13 mouse cellular contexts compared by ENCODE assay signal in genomic region chr5:108015422-108015821, GRCm38 (mm10). TPM values are rescaled to one million over a fixed set of nuclear protein-coding genes. Genes with fewer than 3 reads are reported as not detected.
DNase-seq lines count a peak whose midpoint lies in the region; ATAC-seq and TF ChIP-seq lines count a peak whose summit lies in the region.
"Had no signal": no experiment of that assay in that cellular context is flagged by ENCODE, and none has a peak within 500 bp of the region (broad histone marks: within the 10 kb centered on the region; RNA-seq: fewer than 3 reads in every experiment).

No protein-coding gene starts in this region.

- DNase-seq in limb, embryonic 10.5 days (ENCODE audit: low spot score): no peak
- peak; percentile 21 for DNase-seq in adrenal gland, postnatal 25 days
- DNase-seq in thymus, postnatal 10 days (ENCODE audit: low spot score in 2 of 2): no peak
- DNase-seq: layer of hippocampus, adult 9-11 months; liver; lung, postnatal 14 days; right cerebral cortex, postnatal 25 days had no signal

- 57% methylated on average over 7 of the region's 7 CpGs for WGBS in limb, embryonic 13.5 days
- WGBS in limb, embryonic 10.5 days: 91% methylated on average over 7 of the region's 7 CpGs
- 35% methylated on average over 7 of the region's 7 CpGs for WGBS in heart, embryonic 15.5 days
- 55% methylated on average over 7 of the region's 7 CpGs for WGBS in intestine, postnatal 0 days

- TF ChIP-seq POLR2A in myocyte (IDR thresholded peaks at IDR 0.05; ENCODE audit: insufficient read length, low read depth): no peak

- H3K36me3 ChIP-seq in limb, embryonic 13.5 days: no peaks in the 10 kb centered on the region
- no peaks in the 10 kb centered on the region for H3K36me3 ChIP-seq in limb, embryonic 10.5 days
- no peaks in the 10 kb centered on the region for H3K36me3 ChIP-seq in heart, embryonic 15.5 days
- no peaks in the 10 kb centered on the region for H3K36me3 ChIP-seq in myocyte (ENCODE audit: control insufficient read depth, insufficient read depth)
- no peaks in the 10 kb centered on the region for H3K36me3 ChIP-seq in intestine, postnatal 0 days (ENCODE audit: control insufficient read depth, insufficient read depth)
- H3K36me3 ChIP-seq: forebrain, embryonic 12.5 days; hindbrain, embryonic 13.5 days had no signal

- no peaks in the 10 kb centered on the region for H3K27me3 ChIP-seq in limb, embryonic 13.5 days
- no peaks in the 10 kb centered on the region for H3K27me3 ChIP-seq in limb, embryonic 10.5 days (ENCODE audit: low read depth, poor library complexity, severe bottlenecking)
- H3K27me3 ChIP-seq in heart, embryonic 15.5 days: no peaks in the 10 kb centered on the region
- no peaks in the 10 kb centered on the region for H3K27me3 ChIP-seq in myocyte (ENCODE audit: control insufficient read depth, insufficient read depth, insufficient read length)
- H3K27me3 ChIP-seq in intestine, postnatal 0 days (replicated peaks; ENCODE audit: control insufficient read depth, insufficient read depth, low read length): no peaks in the 10 kb centered on the region
- H3K27me3 ChIP-seq: forebrain, embryonic 12.5 days; hindbrain, embryonic 13.5 days had no signal

- no peaks in the 10 kb centered on the region for H3K79me2 ChIP-seq in myocyte (ENCODE audit: control insufficient read depth, insufficient read depth)

- H3K9ac ChIP-seq in limb, embryonic 13.5 days: no peak overlapping the region
- H3K9ac ChIP-seq in heart, embryonic 15.5 days: no peak overlapping the region
- H3K9ac ChIP-seq in intestine, postnatal 0 days (ENCODE audit: low read depth, low read length): no peak overlapping the region
- H3K9ac ChIP-seq: forebrain, embryonic 12.5 days; hindbrain, embryonic 13.5 days had no signal

- ATAC-seq in limb, embryonic 13.5 days (ENCODE audit: low FRiP score, low read depth): peak; percentile 64; the same call in 1 of the 2 replicates
- ATAC-seq in heart, embryonic 15.5 days (replicated peaks; ENCODE audit: insufficient number of reproducible peaks, insufficient read depth, low FRiP score, low read depth): peak; percentile 87
- no peak for ATAC-seq in intestine, postnatal 0 days

- H3K27ac ChIP-seq in limb, embryonic 13.5 days: no peak overlapping the region
- no peak overlapping the region for H3K27ac ChIP-seq in limb, embryonic 10.5 days
- H3K27ac ChIP-seq in heart, embryonic 15.5 days: peak overlapping the region; percentile 43; the same call in 1 of the 2 replicates
- no peak overlapping the region for H3K27ac ChIP-seq in intestine, postnatal 0 days (ENCODE audit: low read depth, low read length)
- H3K27ac ChIP-seq: forebrain, embryonic 12.5 days; hindbrain, embryonic 13.5 days had no signal

- no peaks in the 10 kb centered on the region for H3K4me1 ChIP-seq in limb, embryonic 13.5 days
- H3K4me1 ChIP-seq in limb, embryonic 10.5 days: no peaks in the 10 kb centered on the region
- H3K4me1 ChIP-seq in heart, embryonic 15.5 days (replicated peaks): peaks cover 11% of the 10 kb centered on the region
- H3K4me1 ChIP-seq in intestine, postnatal 0 days (replicated peaks; ENCODE audit: control insufficient read depth, insufficient read depth, low read length): 0 out of 2 replicates have a peak, but pooled peaks cover 2% of the 10 kb centered on the region
- H3K4me1 ChIP-seq: forebrain, embryonic 12.5 days; hindbrain, embryonic 13.5 days had no signal

- no peak overlapping the region for H3K4me3 ChIP-seq in limb, embryonic 13.5 days
- H3K4me3 ChIP-seq in limb, embryonic 10.5 days: no peak overlapping the region
- H3K4me3 ChIP-seq in heart, embryonic 15.5 days: no peak overlapping the region
- no peak overlapping the region for H3K4me3 ChIP-seq in myocyte
- H3K4me3 ChIP-seq in intestine, postnatal 0 days (ENCODE audit: low read depth, low read length): no peak overlapping the region
- H3K4me3 ChIP-seq: forebrain, embryonic 12.5 days; hindbrain, embryonic 13.5 days had no signal

- no peak for TF ChIP-seq CTCF in intestine, postnatal 0 days (IDR thresholded peaks at IDR 0.05; ENCODE audit: low read depth)

- H3K9me3 ChIP-seq in limb, embryonic 13.5 days: no peaks in the 10 kb centered on the region
- no peaks in the 10 kb centered on the region for H3K9me3 ChIP-seq in limb, embryonic 10.5 days (replicated peaks)
- no peaks in the 10 kb centered on the region for H3K9me3 ChIP-seq in heart, embryonic 15.5 days (replicated peaks)
- H3K9me3 ChIP-seq in intestine, postnatal 0 days (ENCODE audit: control insufficient read depth): no peaks in the 10 kb centered on the region
- H3K9me3 ChIP-seq: forebrain, embryonic 12.5 days; hindbrain, embryonic 13.5 days had no signal

- H3K4me2 ChIP-seq in limb, embryonic 13.5 days (replicated peaks): no peak overlapping the region
- H3K4me2 ChIP-seq in heart, embryonic 15.5 days: no peak overlapping the region
- peak overlapping the region; percentile 45 for H3K4me2 ChIP-seq in myocyte (ENCODE audit: low read depth)
- H3K4me2 ChIP-seq in intestine, postnatal 0 days (replicated peaks; ENCODE audit: low read depth): no peak overlapping the region
- H3K4me2 ChIP-seq: forebrain, embryonic 12.5 days; hindbrain, embryonic 13.5 days had no signal

- no peak overlapping the region for H3ac ChIP-seq in myocyte (ENCODE audit: control insufficient read depth, insufficient read length)

TF ChIP-seq in myocyte, 11 proteins besides CTCF, POLR2A, EP300 and RAD21:
- TF ChIP-seq POLR2AphosphoS2 (IDR thresholded peaks at IDR 0.05; ENCODE audit: insufficient read length, low read depth) (no peak), USF1 (IDR thresholded peaks at IDR 0.05; ENCODE audit: low read depth) (no peak), MYOD1 (IDR thresholded peaks at IDR 0.05; ENCODE audit: control insufficient read depth in 1 of 3, insufficient read length in 2 of 3, low read depth in 2 of 3) (no peak), SRF (IDR thresholded peaks at IDR 0.05; ENCODE audit: control insufficient read depth, insufficient read length, low read depth) (no peak), E2F4 (IDR thresholded peaks at IDR 0.05; ENCODE audit: insufficient read depth) (no peak)

RNA-seq across cellular contexts. Expression of gene Fam69a, which starts 28.5 kb away (rescaled TPM):
- polyA plus RNA-seq in limb, embryonic 13.5 days (2015; fragmentation: Nextera tagmentation; extraction: Ambion mirVana): 30.9 and 31.7 TPM in 2 replicates
- 10.8 and 15.8 TPM in 2 replicates for polyA plus RNA-seq in limb, embryonic 10.5 days (2016; fragmentation: Nextera tagmentation; extraction: Ambion mirVana)
- total RNA-seq in adrenal gland, postnatal 25 days (2021): 4.4 and 4.6 TPM in 2 replicates
- 19.1 and 20.2 TPM in 2 replicates for polyA plus RNA-seq in heart, embryonic 15.5 days (2015; fragmentation: Nextera tagmentation; extraction: Ambion mirVana)
- 8.2 TPM for polyA plus RNA-seq in myocyte (2012; fragmentation: generic; extraction: Trizol)
- 11.7 and 11.8 TPM in 2 replicates for polyA plus RNA-seq in intestine, postnatal 0 days (2015; fragmentation: Nextera tagmentation; extraction: Ambion mirVana)

RNA-seq across cellular contexts. Expression of gene Mtf2, which starts 50.1 kb away (rescaled TPM):
- polyA plus RNA-seq in limb, embryonic 13.5 days (2015; fragmentation: Nextera tagmentation; extraction: Ambion mirVana): 142 and 159 TPM in 2 replicates
- polyA plus RNA-seq in limb, embryonic 10.5 days (2016; fragmentation: Nextera tagmentation; extraction: Ambion mirVana): 163 and 189 TPM in 2 replicates
- 29.3 and 35.1 TPM in 2 replicates for total RNA-seq in adrenal gland, postnatal 25 days (2021)
- polyA plus RNA-seq in heart, embryonic 15.5 days (2015; fragmentation: Nextera tagmentation; extraction: Ambion mirVana): 53.0 and 89.6 TPM in 2 replicates
- 6.9 TPM for polyA plus RNA-seq in myocyte (2012; fragmentation: generic; extraction: Trizol)
- polyA plus RNA-seq in intestine, postnatal 0 days (2015; fragmentation: Nextera tagmentation; extraction: Ambion mirVana): 52.3 and 57.0 TPM in 2 replicates
